In genomic region chr1:46271927-46272326, GRCm38 (mm10) we compare ENCODE assay signal across 24 mouse cellular contexts.
DNase-seq lines count a peak whose midpoint lies in the region; ATAC-seq lines count a peak whose summit lies in the region.
"Had no signal": no experiment of that assay in that cellular context is flagged by ENCODE, and none has a peak within 500 bp of the region (broad histone marks: within the 10 kb centered on the region; RNA-seq: fewer than 3 reads in every experiment).

No protein-coding gene starts in this region.

- 60% methylated on average over 12 of the region's 12 CpGs for WGBS in lung, embryonic 16.5 days

- H3K9ac ChIP-seq in lung, embryonic 16.5 days (ENCODE audit: low read length): no peak overlapping the region
- H3K9ac ChIP-seq: forebrain, embryonic 13.5 days; hindbrain, embryonic 12.5 days; hindbrain, embryonic 15.5 days had no signal

- no peaks in the 10 kb centered on the region for H3K9me3 ChIP-seq in lung, embryonic 16.5 days (ENCODE audit: control insufficient read depth, low read length)
- H3K9me3 ChIP-seq: forebrain, embryonic 10.5 days; forebrain, embryonic 13.5 days; hindbrain, embryonic 12.5 days; hindbrain, embryonic 15.5 days had no signal

- DNase-seq in lung, adult 18-20 months: no peak
- peak; percentile 44 for DNase-seq in lung, postnatal 10 days
- DNase-seq in lung, postnatal 4 days: peak; percentile 4 to 33
- DNase-seq in embryo, embryonic 9.5 days (ENCODE audit: extremely low spot score): no peak
- no peak for DNase-seq in left cerebral cortex, adult 8-10 months (ENCODE audit: low spot score in 2 of 2)
- DNase-seq: adrenal gland, adult 8-10 months; adrenal gland, postnatal 25 days; cerebellum, adult 11-12 months; cerebellum, adult 8-10 months; cerebellum, postnatal 10 days; cerebellum, postnatal 36 days; embryo, embryonic 11 days; gastrocnemius, adult 2 months; gastrocnemius, postnatal 14 days; heart, adult 11 months had no signal

- peak; percentile 78; the same call in 1 of the 2 replicates for ATAC-seq in lung, embryonic 16.5 days (ENCODE audit: low read depth)
- ATAC-seq: activated CD4-positive, CD25-positive, alpha-beta regulatory T cell, adult 4 months; CD4-positive, CD25-positive, alpha-beta regulatory T cell, adult 4 months; forebrain, embryonic 13.5 days; forebrain, embryonic 16.5 days had no signal

- H3K27me3 ChIP-seq in lung, embryonic 16.5 days (ENCODE audit: control insufficient read depth, insufficient read depth, low read depth, low read length): no peaks in the 10 kb centered on the region
- H3K27me3 ChIP-seq: forebrain, embryonic 13.5 days; hindbrain, embryonic 12.5 days; hindbrain, embryonic 15.5 days had no signal

- no peaks in the 10 kb centered on the region for H3K36me3 ChIP-seq in lung, embryonic 16.5 days (ENCODE audit: control insufficient read depth, insufficient read depth, low read length)
- H3K36me3 ChIP-seq: forebrain, embryonic 10.5 days; hindbrain, embryonic 12.5 days; hindbrain, embryonic 15.5 days had no signal

- no peaks in the 10 kb centered on the region for H3K4me1 ChIP-seq in lung, embryonic 16.5 days (replicated peaks; ENCODE audit: control insufficient read depth, insufficient read depth, low read length)
- H3K4me1 ChIP-seq: forebrain, embryonic 10.5 days; forebrain, embryonic 13.5 days; hindbrain, embryonic 12.5 days; hindbrain, embryonic 15.5 days had no signal

- no peak overlapping the region for H3K27ac ChIP-seq in lung, embryonic 16.5 days (ENCODE audit: low read length)
- H3K27ac ChIP-seq: forebrain, embryonic 10.5 days; forebrain, embryonic 13.5 days; gastrocnemius, adult 2 months; hindbrain, embryonic 12.5 days; hindbrain, embryonic 15.5 days had no signal

- no peak overlapping the region for H3K4me2 ChIP-seq in lung, embryonic 16.5 days (ENCODE audit: low read depth, low read length)
- H3K4me2 ChIP-seq: forebrain, embryonic 13.5 days; heart, embryonic 11.5 days; hindbrain, embryonic 12.5 days; hindbrain, embryonic 15.5 days had no signal

- no peak overlapping the region for H3K4me3 ChIP-seq in lung, embryonic 16.5 days (ENCODE audit: low read length)
- H3K4me3 ChIP-seq: forebrain, embryonic 10.5 days; forebrain, embryonic 13.5 days; gastrocnemius, adult 2 months; hindbrain, embryonic 12.5 days; hindbrain, embryonic 15.5 days had no signal

Comparison
In these comparisons a context has a peak if more than half of its experiments do, and no peak if none do; other contexts are left out.
1. DNase-seq: peak in lung, postnatal 10 days (single experiment) and lung, postnatal 4 days (2 of 2); none in lung, adult 18-20 months (0 of 2), embryo, embryonic 9.5 days (single experiment) and left cerebral cortex, adult 8-10 months (0 of 2).